Mouse (Mus musculus): ENCODE results near the gene Fgfr2.

Gene Fgfr2

DNA sequence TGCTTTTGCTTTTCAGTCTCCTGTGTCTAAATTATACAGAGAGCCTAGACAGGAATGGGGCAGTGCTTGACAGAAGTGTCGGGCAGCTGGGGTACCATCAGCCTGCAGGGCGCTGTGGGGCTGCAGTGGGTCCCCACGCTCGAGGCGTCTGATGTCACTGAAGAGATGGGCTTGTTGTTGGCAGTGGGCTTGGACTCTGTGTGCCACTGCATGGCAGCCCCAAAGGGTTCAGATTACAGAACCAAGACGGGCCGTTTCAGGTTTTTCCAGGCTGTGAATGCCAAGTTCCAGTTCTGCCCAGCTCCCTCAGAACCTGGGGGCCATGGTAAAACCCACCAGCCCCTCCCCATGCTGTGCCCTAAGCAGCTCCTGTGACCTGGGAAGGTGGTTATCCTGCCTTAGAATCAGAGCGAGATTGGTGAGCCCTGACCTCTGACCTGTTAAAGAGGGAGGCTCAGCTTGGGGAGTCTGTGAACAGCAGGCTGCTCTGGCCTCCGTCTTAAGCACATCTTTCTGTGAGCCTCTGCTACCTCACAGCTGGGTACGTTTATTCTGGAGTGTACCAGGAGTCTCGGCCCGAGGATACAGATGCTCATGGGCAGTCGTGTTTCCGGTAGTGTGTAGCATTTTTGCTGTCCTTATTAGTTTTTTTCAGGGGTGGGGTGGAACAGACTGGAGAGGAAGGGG is 465.6 kb downstream of the Fgfr2 start:
- DNase-seq (ENCODE audit: low spot score): no peak

DNA sequence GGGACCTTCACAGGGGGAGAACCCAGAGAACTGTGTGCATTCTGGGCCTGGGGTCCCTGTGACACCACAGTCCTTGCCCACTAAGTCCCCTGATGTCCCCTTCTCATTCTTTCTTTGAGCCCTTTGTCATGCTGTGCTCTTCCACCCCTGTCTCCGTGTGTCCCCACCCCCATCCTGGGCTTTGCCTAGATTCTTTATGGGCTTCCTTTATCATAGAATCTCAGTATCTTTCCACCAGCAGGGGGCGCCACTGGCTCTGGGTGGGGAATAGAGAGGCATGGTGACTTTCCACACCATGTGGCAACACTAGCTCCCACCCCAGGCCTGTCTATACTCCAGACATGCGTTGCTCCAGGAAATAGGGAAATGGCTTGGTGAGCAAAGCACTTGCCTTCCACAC is 466.6 kb downstream of the Fgfr2 start:
- DNase-seq (ENCODE audit: low spot score): peak; percentile 93

DNA sequence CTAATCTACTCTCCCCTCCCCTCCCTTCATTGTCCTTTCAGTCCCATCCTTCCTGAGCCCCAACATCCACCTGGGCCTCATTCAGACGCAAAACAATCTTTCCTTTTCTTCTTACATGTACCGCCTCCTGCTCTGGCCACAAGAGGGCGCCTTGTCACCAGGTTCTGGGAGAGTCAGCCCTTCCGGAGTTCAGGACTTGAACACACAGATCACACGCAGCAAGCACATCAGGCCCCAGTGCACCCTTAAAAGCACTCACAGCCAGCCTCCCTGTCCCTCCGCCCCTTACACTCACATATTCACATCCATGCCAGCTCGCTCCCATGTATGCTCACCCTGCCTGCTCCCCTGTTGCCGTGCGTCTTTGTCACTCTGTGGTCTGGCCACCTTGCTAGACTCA is 467.1 kb downstream of the Fgfr2 start:
- peak; percentile 80 for DNase-seq (ENCODE audit: low spot score)

DNA sequence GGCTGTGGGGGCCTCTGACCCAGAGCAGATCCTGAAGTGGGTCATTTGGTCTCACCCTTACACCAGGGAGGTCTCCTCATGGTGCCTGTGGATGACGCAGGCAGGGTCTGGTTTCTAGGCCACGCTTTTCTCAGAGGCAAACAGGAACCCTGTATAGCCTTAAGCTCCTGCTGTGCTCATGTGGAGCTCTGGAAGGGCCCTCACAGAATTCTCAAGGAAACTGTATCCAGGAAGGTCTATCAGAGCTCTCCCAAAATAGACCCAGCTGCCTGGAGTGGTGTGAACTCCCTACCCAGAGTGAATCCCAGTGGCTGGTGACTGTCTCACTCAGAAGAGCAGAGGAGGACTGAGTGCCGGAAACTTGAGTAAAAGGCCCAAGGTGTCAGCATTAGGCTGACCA is 468.7 kb downstream of the Fgfr2 start:
- no peak for DNase-seq (ENCODE audit: low spot score)

DNA sequence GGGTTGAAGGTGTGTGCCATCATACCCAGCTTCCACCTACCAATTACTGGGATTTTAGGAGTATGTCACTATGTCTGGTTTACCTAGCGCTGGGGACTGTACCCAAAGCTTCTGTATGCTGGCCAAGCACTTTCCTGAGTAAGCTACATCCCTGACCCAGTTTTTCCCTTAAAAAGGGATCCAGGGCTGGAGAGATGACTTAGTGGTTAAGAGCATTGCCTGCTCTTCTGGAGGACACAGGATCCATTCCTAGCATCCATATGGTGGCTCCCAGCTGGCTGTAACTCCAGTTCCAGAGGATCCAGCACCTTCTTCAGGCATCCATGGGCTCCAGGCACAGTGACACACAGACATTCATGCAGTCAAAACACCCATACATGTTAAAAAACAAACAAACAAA is 476.6 kb downstream of the Fgfr2 start:
- DNase-seq (ENCODE audit: low spot score): no peak

DNA sequence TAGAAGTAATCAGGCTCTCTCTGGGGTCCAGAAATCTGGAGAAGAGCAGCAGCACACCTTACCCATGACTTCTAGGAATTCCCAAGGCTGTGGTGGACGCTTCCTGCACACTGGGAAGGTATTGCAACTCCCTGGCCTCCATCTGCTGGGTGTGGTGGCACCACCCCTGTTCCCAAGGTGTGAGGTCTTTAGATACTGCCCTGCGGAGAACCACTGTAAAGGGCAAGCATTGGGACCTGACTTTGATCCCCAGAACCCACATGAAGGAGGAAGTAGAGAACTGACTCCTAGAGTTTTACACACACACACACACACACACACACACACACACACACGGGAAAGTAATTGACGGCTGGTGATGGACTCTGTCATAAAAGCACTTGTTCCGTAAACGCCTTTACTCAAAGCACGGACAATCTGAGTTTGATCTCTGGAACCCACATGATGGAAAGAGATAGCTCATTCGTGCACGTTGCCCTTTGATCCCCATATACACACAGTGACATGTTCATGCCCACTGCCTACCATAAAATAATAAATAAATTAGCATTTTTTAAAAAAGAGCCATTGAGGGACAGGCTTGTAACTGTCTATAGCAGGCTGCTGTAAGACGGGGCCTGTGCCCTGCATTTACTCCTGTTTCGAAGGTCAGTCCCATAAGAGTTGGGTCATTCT is 478.4 kb downstream of the Fgfr2 start:
- DNase-seq (ENCODE audit: low spot score): no peak

DNA sequence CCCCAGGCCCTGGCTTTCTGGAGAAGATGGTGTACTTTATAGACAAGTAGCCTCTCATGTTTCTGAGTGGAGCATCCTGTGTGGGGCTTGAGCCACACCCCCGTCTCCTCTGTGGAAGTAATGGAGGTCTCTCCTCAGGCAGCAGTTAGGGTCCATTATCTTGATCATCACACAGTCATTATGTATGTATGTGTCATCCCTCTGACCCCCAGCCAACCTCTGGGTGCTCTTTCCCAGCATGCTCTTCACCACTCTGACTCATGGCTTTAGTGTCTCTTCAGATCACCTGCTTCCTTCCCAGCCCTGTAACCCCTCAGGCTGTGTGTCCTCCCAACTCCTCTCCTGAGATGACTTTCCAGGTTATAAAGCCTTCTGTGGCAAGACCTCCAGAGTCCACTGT is 481.5 kb downstream of the Fgfr2 start:
- DNase-seq (ENCODE audit: low spot score): no peak

DNA sequence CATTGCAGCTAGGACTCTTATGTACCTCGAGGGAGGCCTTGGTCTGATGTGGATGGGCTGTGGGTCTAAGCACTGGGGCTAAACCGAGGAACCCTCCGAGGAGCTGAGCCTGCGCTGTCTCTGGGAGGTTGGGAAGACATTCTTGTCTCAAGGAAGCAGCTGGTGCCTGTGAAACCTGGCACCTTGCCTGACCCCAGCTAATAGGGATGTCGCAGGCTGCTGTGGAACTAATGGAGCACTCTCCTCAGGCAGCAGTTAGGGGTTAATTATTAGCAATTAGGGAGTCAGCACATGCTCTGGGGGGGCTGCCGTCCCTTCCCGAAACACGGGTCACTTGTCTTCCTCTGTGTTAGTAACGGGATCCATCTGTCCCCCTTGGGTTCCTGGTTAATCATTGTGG is 482.2 kb downstream of the Fgfr2 start:
- no peak for DNase-seq (ENCODE audit: low spot score)

DNA sequence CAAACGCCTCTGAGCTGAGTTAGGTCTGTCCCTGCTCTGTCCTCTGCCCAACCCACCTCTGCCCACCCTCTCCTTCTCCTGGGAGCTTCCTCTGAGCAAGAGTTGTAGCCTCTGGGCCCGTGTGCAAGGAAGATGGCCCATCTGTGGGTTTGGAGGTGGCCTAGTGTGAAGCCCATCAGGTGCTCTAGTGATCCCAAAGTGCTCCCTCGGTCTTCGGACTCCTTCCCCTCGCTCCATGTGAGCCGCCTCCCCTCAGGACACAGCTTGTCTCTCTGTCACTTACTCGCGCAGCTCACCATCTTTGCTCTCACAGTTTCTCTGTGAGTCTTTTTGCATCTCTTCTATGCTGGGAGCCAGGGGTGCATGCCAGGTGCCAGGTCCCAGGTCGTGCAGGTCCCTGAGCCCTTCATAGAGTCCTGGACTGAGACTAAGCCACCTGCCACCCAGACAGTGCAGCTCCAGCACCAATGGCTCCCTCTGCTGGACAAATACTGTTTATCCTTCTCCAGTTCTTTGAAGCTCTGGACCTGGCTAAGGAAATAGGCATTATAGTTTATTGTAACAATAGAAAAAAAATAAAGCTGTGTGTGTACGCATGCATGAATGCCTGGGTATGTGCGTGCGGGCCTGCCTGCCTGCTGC is 484.6 kb downstream of the Fgfr2 start:
- DNase-seq (ENCODE audit: low spot score): peak; percentile 50

DNA sequence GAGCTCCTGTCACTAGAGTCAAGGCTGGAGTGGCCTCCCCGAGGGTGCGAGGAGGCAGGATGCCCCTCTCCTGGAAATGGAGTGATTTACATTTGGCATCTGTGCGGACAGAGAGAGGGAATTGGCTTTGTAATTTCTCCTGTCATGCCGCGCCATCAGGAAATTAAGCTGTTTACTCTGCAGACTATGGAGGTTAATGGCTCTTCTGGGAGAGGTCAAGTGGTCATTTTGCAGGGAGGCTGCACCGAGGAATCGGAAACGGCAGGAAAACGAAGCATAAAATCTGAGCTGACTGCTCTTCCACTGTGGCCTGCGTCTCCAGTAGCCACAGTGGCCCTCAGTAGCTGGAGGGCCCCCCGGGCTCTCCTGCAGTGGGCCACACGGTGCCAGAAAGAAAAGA is 485.9 kb downstream of the Fgfr2 start:
- no peak for DNase-seq (ENCODE audit: low spot score)

DNA sequence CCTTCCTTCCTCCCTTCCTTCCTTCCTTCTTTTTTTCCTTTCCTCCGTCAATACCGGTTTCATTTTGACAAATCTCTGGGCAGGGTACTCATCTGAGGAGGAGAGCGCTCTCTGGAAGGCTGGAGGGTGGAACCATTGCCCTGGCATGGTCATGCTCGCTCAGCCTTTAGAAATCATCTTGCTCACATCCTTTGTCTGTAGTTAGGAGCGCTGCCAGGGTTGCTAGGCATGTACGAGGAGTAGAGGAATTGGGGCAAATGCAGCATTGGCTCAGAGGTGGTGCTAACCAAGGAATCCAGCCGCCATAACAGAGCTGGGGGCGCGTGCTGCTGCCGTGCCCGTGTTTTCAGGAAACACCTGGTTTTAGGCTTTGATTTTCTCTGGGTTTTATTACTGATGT is 491.8 kb downstream of the Fgfr2 start:
- no peak for DNase-seq (ENCODE audit: low spot score)

DNA sequence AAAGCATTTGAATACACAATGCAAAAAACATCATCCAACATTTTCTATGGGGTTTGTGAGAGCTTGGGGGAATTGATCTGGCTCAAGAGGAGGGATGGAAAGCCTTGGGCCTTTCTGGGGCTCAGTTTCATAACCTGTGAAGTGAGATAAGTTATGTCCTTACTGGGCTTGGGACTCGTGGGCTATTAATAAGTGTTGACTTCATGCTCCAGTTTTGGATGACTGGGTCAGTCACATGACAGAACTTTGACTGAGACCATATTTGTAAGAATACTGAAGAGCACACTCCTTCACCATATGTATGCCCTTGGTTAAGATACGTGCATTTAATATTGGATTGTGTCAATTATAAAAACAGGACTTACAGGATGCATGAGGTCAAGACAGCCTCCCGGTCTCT is 495.7 kb downstream of the Fgfr2 start:
- no peak for DNase-seq (ENCODE audit: low spot score)

DNA sequence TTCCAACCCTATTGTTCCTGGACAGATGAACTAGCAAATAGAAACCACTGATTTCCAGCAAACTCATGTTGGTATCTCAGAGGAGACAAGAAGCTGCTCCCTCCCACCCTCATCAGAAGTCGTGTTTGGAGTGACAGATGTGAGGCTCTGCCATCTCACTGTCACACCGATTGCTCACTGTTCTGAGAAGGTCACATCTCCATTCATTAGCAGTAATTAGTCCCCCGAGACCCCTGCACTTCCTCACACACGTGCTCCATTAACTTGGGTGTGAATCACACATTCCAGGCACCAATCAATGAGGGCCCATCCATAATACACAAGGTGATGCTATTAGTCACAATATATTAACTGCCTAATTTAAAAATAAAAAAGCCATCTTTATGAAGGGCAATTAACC is 497.0 kb downstream of the Fgfr2 start:
- DNase-seq (ENCODE audit: low spot score): no peak

DNA sequence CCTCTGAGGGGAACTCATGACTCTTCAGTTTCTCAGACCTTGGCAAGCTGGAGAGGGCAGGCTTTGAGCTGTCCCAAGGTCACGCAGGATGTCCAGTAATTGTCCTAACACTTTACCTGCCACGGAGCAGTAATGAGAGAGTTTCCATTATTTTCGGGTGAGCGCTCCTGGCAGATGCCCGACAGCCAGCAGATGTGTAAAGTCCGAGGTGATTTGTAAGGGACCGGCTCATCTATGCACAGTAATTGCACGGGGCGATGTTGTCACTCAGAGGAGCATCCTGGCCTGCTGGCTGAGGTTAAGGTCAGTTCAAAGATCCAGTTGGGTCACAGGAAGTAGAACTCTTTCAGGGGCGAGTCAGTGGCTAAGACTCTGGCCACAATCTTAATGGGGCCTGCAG is 499.0 kb downstream of the Fgfr2 start:
- no peak for DNase-seq (ENCODE audit: low spot score)

DNA sequence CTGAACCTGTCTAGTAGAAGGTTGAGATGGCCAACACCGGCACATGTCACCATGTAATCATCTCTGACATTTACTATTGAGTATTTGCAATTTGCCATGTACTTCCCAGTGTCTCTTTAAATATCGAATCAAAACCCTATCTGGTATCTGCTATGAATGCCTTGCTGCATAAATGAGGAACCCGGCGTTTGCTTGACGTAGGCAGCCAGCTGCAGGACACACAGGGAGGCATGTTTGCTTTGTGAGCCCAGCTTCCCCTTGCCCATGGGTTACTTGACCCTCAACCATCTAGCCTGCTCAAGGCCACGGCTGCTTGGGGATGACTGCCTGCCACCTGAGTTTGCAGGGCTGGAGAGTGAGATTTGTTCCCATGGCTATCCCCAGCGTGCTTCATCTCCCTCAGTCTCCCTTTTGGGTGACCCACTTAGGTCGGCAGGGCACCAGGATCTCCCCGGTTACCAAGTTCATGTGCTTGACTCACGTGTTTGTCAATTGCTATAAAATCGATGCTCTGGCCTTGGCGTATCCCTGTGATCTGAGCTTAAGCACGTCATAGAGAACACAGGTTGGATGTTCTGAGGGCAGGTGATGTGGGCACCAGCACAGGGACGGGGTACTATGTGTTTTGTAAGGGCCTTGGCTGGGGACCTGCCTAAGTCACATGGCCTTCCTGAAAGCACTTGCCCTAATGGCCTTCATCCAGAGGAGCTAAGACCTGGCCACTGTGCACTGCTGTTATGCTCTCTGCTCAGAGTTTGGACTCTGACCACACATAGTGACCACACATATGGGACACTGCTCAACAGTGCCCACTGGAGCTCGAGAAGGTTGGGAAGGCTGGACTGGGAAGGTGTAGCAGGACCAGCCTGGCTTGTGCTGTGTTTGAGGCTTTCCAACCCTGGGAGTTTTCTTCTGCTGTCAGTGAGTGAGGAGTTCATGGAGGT is 502.9 kb downstream of the Fgfr2 start:
- DNase-seq (ENCODE audit: low spot score): no peak

DNA sequence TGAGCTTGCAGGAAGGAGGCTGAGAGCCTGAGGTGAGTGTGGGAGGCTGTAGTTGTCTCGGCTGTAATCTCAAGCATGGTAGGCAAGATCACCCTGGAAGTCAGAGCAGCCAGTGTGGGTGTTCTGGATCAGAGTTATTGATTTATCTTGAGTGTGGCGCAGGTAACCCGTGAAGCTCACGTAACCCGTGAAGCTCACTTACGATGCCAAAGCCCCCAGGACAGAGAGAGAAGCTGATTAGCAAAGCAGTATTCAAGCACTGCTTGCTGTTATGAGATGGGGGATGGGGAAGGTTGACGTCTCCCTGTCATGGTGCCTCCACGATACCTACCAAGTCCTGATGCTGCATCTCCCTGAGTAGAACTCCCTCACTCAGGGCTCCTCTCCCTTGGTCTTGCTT is 503.6 kb downstream of the Fgfr2 start:
- no peak for DNase-seq (ENCODE audit: low spot score)

DNA sequence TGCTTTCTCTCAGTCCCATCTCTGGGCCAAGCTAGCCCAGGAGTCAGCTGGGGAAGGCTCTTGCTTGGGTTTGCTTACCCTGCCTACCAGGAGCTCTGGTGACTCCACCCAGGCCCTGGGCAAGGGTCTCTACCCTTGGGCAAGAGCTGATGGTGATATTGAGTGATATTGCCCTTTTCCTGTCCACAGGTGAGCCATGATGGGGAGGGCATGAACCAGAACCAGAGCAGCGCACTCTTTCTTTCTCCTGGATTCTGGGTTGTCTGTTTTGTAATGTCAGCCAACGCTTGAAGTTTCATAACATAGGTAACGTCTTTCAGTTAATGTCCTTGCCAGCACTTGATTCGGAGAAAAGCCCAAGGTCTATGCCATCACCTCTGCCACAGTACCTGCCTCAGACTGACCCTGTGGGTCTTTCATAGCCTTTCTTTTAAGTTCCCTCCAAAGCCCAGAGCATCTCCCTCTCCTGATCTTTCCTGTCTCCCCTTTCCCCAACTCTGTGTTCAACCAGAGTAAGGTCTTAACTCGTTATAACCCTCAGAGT is 506.1 kb downstream of the Fgfr2 start:
- DNase-seq (ENCODE audit: low spot score): no peak

DNA sequence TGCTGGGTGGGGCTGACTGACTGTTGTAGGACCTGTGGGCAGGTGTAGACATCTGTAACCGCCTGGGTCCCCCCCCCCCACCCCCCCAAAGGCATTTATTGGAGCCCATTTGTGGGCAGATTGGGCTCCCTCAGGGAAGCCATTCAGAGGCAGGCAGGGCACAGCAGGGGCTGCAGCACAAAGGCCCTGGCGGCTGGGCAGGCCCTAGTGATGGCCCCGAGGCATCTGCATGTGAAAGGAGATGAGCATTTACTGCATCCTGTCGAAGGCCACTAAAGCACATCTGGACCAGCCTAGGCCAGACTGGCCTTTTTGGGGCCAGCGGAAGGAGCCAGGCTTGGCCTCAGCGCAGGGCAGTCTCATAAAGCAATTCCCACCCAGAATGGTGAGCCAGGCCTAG is 506.8 kb downstream of the Fgfr2 start:
- DNase-seq (ENCODE audit: low spot score): no peak

DNA sequence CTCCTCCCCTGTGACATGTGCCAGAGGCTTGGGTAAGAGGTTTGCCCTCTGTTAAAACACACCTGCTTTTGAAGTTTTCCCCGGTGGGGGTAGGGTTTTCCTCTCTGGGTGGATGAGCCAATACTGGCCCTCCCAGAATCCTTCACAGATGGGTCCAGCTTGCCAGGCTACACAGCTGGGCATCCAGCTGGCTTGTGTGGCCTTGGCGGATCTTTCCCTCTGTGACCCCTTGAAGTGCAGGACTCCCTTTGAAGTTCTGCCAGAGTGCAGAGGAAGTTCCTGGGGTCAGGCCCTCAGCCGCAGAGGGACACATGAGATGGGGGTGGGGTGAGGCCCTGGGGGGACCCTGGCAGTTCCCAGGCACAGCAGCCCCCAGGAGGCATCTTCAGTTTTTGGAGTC is 507.8 kb downstream of the Fgfr2 start:
- no peak for DNase-seq (ENCODE audit: low spot score)

DNA sequence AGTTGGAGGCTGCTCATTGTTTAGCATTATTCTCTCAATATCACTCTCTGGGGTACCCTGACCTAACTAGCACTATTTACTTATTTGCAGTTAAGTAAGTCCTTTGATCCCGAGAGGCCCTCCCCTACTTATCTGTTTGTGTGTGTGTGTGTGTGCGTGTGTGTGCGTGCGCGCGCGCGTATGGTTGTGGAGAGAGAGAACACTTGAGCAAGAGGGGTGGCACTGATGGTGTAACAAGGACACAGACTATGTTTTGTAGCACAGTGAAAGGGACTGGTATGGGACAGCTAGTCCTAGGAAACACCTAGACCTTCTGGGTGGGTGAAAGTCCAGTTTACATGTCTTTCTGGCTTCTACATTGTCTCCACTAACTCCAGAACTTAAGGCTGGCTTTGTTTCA is 511.6 kb downstream of the Fgfr2 start:
- no peak for DNase-seq (ENCODE audit: low spot score)

DNA sequence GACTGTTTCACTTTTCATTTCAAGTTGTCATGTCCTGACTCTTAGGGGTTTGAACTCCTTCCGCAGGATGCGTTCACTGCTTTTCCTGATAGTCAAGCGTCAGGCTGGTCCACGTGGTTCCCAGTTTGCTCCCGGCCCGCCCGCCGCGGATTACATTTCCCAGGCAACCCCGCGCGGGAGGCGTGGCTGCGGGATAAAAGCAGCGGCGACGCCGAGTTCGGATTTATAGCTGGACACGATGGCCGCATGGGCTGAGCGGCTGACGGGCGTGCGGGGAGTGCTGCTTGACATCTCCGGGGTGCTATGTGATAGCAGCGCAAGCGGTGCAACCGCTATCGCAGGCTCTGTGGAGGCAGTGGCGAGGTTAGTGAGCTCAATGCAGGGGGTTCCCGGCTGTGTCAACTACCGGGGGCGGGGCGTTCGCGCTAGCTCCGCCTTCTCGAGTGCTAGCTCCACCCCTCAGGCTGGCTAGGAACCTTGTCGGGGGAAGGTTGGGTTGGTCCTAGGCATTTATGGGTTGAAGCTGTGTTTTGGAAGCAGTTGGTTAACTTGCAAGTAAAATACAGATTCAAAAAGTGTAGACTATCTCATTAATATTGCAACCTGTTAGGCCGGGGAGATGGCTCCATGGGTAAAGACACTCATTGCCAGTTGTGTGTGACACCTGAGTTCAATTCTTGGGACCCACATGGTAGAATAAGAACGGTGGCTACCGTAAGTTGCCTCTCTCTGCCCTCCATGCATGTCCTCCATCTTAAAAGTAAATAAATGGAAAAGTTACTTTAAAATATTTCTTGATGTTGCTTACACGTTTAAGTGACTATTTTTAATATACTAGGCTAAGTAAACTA is 512.5 kb downstream of the Fgfr2 start, which contains the start of gene Lhpp:
Gene Lhpp (plus strand): TSS at position 171 of the 851 bp plus-strand sequence.
- DNase-seq (ENCODE audit: low spot score): peak; percentile 69

Measured in ovary, postnatal 14 days (tissue).